Mouse (Mus musculus) layer of hippocampus, adult 8-10 months (tissue): ENCODE results near the gene Eif1ad. TPM values are rescaled to one million over a fixed set of nuclear protein-coding genes. Genes with fewer than 3 reads are reported as not detected.
"Not testable (repeated sequence)": the region's sequence is repeated elsewhere in the genome, so short reads cannot be mapped to it uniquely, and the experiment has no call there.

Source experiments
- DNase-seq, 2 experiments: peaks; one replicate each; pipeline ENCODE4 v3.0.0; 2022; ENCODE audit warnings: low spot score in 2 of 2
- total RNA-seq, 4 experiments: library from RNA; stranded (reverse); gene quantifications; 2 replicates each; pipeline ENCODE4 v1.2.4; 2022

Gene Eif1ad
- total RNA-seq, 4 experiments from 2014 or later, result 18.6 to 27.4 (median 23.1) TPM

DNA sequence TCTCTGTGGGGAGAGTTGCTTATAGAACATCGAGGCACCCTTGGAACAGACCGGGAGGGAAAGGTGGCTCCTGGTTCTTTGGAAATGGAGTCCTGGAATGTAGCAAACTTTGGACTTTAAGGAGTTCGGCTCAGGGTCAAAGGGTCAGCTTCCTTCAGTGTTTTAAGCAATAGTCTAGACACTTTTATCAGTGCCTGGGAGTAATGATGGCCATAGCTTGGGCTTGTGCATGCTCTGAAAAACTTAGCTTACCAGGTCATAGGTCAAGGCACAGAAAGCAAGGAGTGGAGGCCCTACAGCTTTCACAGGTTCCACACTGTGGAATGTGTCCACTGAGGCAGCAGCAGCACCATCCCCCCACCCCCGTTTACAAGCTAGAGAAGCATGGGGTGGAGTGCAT is 8.2 kb downstream of the Eif1ad start:
- no peak for DNase-seq

DNA sequence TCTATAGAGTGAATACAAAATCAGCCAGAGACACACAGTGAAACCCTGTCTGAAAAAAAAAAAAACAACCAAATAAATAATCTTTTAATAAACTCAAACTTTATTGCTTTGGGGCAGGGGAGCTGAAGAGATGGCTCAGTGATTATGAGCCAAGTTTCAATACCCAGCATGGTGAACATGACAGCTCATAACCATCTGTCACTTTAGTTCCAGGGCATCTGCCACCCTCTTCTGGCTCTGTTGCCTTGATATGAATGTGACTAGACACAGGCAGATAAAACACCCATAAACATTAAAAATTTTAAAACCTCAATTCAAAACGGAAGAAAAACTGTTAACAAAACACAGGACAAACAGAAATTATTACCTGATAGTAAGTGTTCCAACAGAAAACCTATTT is 10.9 kb downstream of the Eif1ad start:
- DNase-seq, result peak; percentile 71 to 73

DNA sequence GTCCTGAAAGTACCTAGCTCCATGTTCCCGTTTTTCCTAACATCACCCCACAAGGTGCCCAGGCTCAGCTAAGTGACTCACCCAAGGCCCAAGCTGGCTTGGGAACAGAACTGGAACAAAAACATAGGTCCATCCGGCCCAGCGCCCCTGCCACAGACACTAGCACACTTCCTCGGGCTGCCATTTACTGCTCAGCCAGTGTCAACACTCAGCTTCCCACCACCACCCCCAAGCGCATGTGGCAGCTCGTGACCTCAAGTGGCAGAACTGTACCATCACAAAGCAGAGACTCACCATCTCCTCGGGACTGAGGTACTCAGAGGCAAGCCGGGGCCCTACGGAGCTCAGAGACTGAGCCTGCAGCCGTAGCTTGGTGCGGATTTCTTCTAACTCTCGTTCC is 16.8 kb downstream of the Eif1ad start:
- DNase-seq, result no peak

DNA sequence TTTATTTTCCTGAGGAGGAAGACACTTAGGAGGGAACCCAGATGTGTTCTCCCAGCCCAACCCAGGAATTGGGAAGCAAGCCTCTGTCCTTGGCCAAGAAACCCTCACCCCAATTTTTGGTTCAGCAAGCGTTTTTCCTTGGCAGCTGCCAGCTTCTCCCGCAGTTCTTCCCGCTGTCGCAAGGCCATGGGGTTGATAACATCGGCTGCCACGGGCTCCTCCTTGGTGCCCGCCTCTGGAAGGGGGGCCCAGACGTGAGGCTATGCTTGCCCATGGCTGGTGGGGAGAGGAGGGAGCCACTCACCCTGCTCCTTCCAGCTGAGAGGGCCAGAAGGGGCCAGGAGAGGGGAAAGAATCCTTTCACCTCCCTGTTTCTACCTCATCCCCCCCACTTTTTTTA is 18.2 kb downstream of the Eif1ad start:
- no peak for DNase-seq

DNA sequence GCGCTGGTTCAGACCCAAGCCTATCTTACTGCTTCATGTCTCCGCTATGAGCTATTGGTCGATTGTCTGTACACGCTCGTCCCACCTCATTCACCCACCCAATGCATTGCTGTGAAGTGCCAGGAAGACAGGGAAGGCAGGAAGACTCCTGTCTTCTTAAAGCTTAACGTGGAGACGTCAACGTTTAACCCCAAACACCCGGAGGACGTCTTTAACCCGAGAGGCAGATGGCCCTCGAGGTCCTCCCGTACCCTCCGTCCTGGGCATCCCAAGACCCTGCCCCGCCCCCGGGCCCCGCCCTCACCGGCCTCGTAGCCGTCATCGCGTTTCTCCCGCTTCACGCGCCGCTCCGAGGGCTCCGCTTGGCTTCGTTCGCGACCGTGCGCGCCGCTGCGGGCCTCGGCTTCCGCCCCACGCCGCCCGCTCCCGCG is 21.5 kb downstream of the Eif1ad start:
- DNase-seq, result no peak

DNA sequence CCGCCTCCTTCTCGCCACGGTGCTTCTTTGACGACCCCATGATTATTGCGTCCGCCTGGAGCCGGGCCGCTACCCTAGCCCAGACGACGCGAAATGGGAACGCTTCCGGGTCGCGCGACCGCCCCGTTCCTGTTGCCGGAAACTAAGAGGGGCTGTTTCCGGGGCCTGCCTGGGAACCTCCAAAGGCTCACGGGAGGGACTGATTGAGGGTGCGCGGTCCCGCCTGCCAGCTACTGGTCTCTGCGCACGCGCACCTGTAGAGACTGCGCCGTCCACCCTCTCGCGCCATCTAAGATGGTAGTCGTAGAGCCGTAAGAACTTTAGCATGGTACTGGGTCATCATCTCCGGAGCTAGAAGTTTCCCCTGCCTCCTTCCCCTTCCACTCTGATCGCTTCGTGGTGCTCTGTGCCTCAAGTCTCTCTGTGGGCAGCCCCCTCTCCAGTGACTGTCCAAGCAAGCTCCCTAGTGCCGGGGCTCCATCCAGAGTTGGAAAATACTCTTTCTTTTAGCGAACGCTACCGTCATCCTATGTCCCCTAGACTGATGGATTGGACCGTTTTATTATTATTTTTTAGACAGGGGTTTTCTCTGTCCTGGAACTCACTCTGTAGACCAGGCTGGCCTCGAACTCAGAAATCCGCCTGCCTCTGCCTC is 22.2 kb downstream of the Eif1ad start, which contains the start of gene Sart1:
Sart1 (minus strand) TSS at position 116 of the 655 bp plus-strand sequence.
- DNase-seq, result peak; percentile 94 to 96

DNA sequence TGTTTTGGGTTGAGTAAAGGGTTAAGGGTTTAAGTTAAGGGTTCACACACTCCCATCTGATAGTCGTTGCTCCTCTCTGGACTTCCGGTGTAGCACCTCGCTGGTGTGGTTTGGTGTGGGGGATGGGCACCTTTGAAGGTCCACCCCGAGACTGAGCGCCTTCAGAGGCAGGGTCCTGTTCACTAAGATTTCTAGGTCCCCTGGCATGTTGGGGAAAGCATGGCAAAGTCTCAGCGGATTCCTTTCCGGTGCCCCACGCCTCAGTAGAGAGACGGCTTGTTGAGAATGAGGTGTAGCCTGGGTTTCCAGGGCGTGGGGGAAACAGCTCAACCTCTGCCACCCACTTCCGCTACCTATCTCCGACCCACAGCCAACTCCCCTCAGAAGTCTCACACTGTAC is 23.1 kb downstream of the Eif1ad start:
- DNase-seq, result no peak

DNA sequence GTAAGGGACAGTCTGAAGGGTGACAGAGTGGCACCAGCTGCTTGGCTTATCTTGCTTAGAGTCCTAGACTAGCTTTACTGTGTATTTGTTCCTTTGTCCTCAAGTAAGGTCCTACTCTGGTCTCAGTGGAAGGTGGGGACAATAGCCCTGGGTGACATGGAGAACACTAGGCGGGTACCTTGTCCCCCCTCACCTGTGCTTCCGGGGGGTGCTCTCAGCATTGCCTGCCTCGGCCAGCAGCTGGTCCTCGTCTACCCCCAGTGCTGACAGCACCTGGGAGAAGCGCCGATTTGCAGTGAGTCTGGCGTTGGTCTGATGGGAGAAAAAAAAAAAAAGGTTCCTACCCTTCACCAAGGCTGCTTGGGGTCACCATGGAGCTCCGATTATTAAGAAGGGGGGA is 23.9 kb downstream of the Eif1ad start:
- no peak for DNase-seq

DNA sequence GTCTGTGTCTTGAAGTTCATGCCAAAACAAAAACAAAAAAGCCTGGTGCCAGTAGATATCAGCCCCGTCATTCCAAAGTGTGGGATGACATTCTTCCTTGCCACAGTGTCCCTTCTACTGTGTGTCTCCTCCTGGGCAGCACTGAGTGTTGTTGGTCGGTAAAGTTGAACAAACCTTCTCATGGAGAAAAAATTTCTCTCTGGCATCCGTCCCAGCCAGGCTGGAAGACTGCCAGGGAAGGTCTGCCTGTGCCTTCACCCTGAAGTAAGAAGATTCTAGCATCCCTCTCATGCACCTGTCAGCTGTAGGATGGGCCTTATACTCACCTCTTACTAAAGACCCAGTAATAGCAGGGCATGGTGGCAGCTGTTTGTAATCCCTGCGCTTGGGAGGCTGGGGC is 26.4 kb downstream of the Eif1ad start:
- DNase-seq, result no peak

DNA sequence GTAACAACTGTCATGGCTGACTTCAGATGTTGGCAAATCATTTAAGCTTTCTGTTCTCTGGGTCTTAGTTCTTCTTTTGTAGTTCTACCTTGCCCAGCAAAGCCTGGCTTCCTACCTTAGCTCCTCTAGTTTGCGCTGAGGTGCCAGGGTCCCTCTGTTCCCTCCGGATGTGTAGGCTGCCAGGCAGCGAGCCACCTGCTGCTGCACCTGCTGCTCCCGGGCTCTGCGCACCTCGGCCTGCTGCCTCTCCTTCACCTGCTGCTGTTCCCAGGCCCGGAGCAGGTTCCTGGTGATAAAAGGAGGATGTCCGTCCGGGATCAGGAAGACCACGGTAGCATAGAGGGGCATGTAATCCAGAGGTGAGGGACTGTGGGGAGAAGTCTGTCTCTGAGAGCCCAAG is 27.6 kb downstream of the Eif1ad start:
- no peak for DNase-seq

DNA sequence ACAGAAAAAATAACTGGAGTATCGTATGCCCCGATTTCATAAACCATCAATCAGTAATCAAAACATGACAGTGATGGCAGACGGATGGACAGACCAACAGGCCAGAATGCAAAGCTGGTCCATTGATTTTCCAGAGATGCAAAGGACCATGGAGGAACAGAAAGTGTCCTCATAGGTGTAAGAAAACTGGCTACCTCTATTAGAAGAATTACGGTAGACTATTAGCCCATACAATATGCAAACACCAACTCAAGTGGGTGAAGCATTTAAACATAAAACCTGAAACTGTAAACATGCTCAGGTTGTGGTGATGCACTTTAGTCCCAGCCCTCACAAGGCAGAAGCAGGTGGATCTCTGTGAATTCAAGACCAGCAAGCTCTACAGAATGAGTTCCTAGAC is 28.8 kb downstream of the Eif1ad start:
- no peak for DNase-seq

DNA sequence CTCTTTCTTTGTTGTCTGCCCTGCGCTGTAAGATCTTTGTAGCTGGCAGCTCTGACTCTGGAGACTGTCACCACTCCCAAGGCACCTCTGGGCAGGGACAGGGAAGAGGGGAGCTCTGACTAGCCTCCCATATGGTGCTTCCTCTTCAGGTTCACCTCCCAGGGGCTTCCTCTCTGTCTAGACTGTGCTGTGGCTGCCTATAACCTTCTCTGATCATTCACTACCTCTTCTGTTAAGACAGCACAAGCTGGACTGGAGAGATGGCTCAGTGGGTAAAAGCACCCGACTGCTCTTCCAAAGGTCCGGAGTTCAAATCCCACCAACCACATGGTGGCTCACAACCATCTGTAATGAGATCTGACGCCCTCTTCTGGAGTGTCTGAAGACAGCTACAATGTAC is 34.5 kb downstream of the Eif1ad start:
- not testable (repeated sequence) for DNase-seq

DNA sequence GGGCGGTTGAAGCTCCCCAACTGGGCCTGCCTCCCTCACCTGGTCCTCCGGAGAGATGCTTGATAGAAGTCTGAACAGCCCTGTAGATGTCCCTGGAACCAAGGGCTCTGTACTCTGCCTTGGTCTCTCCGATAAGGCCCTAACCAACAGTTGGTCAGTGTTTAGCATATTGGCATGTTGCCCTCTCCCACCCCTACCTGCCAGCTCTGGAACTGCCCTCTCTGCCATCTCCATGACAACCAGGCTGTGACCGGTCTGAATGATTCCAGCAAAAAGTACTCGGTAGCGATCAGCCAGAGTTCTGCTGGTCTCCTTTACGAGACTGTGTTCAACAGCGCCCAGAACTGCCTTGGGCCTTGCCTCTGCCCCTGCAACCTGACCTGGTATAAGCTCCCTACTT is 35.8 kb downstream of the Eif1ad start, which contains the start of gene Tsga10ip:
Tsga10ip (minus strand) TSS at position 234 of the 400 bp plus-strand sequence.
- DNase-seq, result no peak

DNA sequence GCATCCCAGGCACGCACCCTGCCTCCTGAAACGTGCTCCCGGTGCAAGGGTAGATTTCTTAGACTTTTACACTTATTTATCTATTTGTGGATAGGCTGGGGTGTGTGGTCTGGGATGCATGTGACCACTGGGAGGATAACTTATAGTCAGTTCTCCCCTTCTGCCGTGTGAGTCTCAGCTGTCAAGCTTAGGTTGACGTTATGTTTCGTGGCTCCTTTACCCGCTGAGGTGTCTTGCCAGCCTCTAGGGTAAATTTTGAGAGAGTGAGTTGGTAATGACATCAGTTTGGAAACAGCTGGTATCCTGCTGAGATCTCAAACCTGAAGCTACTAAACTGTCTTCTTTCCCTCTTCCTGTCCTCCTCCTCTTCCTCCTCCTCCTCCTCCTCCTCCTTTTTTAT is 39.4 kb downstream of the Eif1ad start:
- DNase-seq, result no peak

DNA sequence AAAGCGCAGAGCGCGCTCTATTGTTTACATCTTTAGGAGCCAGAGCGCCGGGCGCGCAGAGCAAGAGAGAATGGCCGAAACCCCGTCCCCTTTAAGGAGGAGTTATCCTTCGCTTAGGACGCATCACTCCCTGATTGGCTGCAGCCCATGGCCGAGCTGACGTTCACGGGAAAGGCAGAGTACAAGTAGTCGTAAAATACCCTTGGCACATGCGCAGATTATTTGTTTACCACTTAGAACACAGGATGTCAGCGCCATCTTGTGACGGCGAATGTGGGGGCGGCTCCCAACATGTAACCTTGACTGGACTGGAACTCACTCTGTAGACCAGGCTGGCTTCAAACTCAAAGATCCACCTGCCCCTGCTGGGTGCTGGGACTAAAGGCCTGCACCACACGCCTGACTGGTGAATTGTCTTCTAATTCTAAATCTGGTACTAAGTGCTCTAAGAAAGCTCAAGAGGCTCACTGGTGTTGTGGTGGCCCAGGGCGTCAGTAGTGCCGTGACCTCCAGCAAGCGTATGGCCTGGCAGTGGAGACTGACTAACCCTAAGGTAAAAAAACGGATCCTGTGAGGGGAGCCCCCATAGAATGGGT is 40.1 kb downstream of the Eif1ad start:
- DNase-seq, result not testable (repeated sequence)

DNA sequence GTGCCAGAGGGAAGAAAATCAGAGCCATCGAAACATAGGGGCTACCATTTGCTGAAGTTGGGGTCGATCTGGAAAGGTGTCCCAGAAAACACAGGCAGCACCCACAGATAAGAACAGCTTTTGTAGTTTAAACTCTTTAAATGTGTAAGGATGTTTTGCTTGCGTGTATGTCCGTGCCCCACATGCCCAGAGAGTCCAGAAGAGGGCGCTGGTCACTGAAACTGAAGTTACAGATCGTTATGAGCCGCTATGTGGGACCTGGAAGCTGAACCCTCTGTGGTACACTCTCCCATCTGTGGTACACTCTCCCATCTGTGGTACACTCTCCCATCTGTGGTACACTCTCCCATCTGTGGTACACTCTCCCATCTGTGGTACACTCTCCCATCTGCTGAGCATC is 40.6 kb downstream of the Eif1ad start:
- DNase-seq, result no peak

DNA sequence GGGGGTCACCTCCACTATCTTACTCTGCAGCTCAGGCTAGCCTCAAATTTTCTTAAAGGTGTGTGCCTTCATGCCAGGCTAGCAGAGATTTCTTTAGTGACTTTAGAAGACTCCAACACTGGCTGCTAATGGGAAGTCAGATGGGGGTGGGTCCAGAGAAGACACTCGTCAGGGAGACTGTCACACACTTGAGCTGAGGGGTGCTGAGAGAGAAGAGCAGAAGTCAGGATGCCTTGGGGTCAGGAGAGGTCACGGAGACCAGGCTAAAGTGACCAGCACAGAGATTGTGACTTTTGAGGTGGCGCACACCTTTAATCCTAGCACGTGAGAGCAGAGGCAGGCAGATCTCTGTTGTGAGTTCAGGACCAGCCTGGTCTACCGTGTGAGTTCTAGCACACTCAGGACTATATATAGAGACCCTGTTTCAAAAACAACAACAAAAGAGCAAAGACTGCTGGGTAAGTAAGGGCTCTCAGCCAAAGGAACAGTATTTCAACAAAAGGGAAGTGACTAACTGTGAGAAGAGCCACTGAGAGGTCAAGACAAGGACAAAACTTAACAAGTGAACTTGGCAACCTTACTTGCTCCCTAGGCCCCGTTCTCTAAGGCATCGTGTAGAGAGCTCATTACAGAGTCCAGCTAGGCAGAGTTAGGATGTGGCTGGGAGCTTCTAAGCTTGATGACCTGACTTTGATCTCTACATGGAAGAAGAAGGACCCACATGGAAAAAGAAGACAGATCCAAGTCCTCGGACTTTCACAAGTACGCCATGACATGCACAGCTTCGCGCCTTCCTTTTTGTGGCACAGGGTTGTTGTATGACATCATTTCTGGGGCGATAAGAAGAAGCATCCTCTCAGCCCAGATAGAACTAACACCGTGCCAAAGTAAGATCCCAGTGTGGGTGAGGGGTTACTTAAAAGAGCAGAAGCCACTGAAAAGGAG is 41.8 kb downstream of the Eif1ad start:
- DNase-seq, result no peak

DNA sequence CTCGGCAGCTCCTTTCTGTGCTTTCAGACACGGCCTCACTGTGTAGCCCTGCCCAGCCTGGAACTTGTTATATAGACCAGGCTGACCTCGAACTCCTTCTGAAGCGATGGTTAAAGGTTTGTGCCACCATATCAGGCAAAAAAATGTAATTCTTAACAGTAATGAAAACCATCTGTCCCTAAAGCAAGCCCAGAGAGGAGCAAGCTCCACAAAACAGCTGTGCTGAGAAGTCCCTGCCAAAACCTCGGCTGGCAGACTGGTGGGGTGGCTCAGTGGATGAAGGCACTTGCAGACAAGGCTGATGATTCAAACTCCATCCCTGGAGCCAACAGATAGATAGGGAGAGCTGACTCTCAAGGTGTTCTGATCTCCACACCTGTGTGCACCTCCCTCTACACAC is 42.5 kb downstream of the Eif1ad start:
- DNase-seq, result no peak

DNA sequence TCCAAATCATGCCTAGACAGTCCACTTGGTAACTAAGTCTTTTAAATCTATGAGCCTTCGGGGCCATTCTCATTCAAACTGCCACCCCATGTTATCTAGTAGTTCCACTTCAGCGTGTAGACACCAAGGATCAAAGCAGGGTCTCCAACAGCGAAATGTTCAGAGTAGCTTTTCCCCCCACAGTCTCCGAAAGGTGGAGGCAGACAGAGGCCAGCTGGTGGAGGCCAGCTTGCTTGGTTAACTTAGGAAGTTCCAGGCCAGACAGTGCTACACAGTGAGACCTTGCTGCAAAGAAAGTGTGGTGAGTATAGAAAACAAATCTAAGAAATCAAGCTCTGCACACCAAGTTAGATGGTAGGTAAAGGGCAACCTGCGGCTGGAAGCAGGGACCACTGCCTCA is 44.1 kb downstream of the Eif1ad start:
- DNase-seq, result no peak

DNA sequence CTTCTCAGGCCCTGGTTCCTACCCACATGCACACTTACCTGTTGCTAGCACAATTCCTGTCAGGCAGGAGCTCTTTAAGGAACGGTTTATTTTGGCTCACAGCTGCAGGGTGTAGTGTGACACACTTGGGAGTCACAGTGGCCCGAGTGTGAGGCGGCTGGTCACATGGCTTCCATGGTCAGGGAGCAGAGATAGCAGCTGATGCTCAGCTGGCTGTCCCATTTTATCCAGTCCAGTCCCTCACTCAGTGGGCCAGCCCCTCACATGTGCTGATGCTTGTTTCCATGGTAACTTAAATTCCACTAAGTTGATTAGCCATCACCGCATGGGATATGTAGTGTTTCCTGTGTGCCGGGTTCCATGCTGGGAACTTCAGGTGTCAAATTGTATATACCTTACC is 45.4 kb downstream of the Eif1ad start:
- no peak for DNase-seq

DNA sequence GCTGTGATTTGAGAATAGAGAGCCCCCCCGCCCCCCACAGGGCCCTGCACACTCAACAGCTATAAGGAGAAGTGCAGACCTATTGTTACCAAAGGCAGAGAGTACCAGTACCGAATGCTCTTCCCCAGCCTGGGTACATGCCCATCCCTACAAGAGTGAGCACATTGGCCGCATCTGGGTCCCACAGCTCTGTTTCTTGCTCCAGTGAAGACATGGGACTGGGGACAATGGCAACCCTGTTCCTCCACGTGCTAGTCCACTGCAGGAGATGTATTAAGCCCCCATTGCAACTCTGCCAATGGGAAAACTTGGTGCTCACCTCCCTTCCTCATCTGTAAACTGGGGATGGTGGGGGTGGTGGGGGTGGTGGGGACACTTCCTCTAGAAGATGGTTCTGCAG is 47.3 kb downstream of the Eif1ad start:
- no peak for DNase-seq

DNA sequence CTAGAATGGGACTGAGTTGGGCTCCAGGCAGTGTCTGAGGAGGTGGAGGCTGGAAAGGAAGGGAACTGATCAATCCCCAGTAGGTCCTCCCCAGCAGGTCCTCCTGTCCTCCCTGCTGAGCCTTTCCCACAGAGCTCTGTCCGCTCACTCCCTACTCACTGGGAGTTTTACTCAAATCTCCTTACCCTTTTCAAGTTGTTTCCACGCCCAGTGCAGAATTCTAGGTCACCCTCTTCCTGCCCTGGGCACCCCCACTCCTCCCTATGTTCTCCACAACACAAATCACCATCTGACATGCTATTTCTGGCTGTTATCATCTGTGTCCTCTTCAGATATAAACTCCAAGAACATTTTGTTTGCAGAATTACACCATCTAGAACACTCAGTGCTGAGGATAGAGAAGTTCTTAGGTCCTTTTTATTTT is 48.0 kb downstream of the Eif1ad start:
- DNase-seq, result no peak
